In the genomic region with DNA sequence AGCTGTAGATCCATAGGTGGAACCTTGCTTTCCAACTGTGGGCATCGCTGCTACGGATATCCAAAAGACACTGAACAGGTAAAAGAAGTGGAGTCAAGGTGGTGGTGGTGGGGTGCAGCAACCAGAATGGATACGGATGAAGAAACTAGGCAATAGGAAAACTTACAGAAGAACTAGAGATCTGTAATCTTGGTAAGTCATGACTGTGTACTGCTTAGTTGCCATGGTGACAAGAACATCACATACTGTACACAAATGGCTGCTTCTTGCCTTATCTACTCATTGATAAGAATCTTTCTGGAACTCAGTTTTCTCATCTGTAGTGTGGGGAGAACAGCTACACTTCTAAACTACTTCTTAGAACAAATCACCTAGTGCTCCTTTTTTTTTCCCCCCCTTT, we compare ENCODE assay signal across 20 mouse cellular contexts.
DNase-seq lines count a peak whose midpoint lies in the region; TF ChIP-seq lines count a peak whose summit lies in the region.
"Had no signal": no experiment of that assay in that cellular context is flagged by ENCODE, and none has a peak within 500 bp of the region (broad histone marks: within the 10 kb centered on the region; RNA-seq: fewer than 3 reads in every experiment).

No protein-coding gene starts in this region.

- H3K4me3 ChIP-seq in MEL (ENCODE audit: control insufficient read depth in 1 of 2, insufficient read depth in 1 of 2, low read depth in 2 of 2, low read length in 2 of 2) = no peak overlapping the region
- H3K4me3 ChIP-seq: embryonic facial prominence, embryonic 13.5 days; forebrain, embryonic 12.5 days; heart, adult 2 months; heart, embryonic 12.5 days; hindbrain, embryonic 10.5 days had no signal

- no peak for TF ChIP-seq CTCF in MEL (IDR thresholded peaks at IDR 0.05 in 2 of 3, conservative IDR thresholded peaks at IDR 0.05 in 1 of 3; ENCODE audit: control insufficient read depth in 1 of 3, insufficient read depth in 1 of 3, low read depth in 2 of 3, low read length in 3 of 3, poor library complexity in 1 of 3, severe bottlenecking in 1 of 3)

- no peak overlapping the region for H3K27ac ChIP-seq in MEL (ENCODE audit: control insufficient read depth, low read depth, low read length)
- H3K27ac ChIP-seq: embryonic facial prominence, embryonic 13.5 days; forebrain, embryonic 12.5 days; heart, adult 2 months; hindbrain, embryonic 10.5 days; hindbrain, embryonic 14.5 days had no signal

- no peaks in the 10 kb centered on the region for H3K36me3 ChIP-seq in MEL (ENCODE audit: control insufficient read depth in 1 of 2, insufficient read depth in 2 of 2, low read length in 2 of 2)
- peaks cover 2% of the 10 kb centered on the region for H3K36me3 ChIP-seq in splenic B cell, adult 2 months (ENCODE audit: control insufficient read depth, insufficient read depth, low read length, poor library complexity, severe bottlenecking)
- H3K36me3 ChIP-seq: embryonic facial prominence, embryonic 13.5 days; forebrain, embryonic 12.5 days; heart, embryonic 12.5 days; hindbrain, embryonic 10.5 days had no signal

- H3K4me1 ChIP-seq in MEL (ENCODE audit: control insufficient read depth in 1 of 2, insufficient read depth in 2 of 2, low read length in 2 of 2) = no peaks in the 10 kb centered on the region
- H3K4me1 ChIP-seq: embryonic facial prominence, embryonic 13.5 days had no signal

- no peaks in the 10 kb centered on the region for H3K9me3 ChIP-seq in MEL (replicated peaks; ENCODE audit: insufficient read depth, low read length)
- H3K9me3 ChIP-seq: embryonic facial prominence, embryonic 13.5 days; forebrain, embryonic 12.5 days; heart, embryonic 12.5 days; hindbrain, embryonic 10.5 days had no signal

- H3K9ac ChIP-seq in MEL (ENCODE audit: control insufficient read depth, low read depth, low read length, poor library complexity, severe bottlenecking) = no peak overlapping the region
- H3K9ac ChIP-seq: embryonic facial prominence, embryonic 13.5 days; forebrain, embryonic 12.5 days; heart, embryonic 12.5 days; hindbrain, embryonic 14.5 days had no signal

- no peaks in the 10 kb centered on the region for H3K27me3 ChIP-seq in MEL (ENCODE audit: control insufficient read depth in 1 of 2, insufficient read depth in 2 of 2, low read length in 2 of 2)
- H3K27me3 ChIP-seq in splenic B cell, adult 2 months (ENCODE audit: control insufficient read depth, insufficient read depth, low read length, poor library complexity, severe bottlenecking) = no peaks in the 10 kb centered on the region
- H3K27me3 ChIP-seq: CH12.LX; embryonic facial prominence, embryonic 13.5 days; forebrain, embryonic 12.5 days; heart, embryonic 12.5 days had no signal

- TF ChIP-seq POLR2A in MEL (IDR thresholded peaks at IDR 0.05; ENCODE audit: control insufficient read depth in 1 of 2, insufficient read depth in 1 of 2, low read depth in 1 of 2, low read length in 2 of 2, poor library complexity in 1 of 2) = no peak

- TF ChIP-seq EP300 in MEL (IDR thresholded peaks at IDR 0.05; ENCODE audit: low read depth in 1 of 2, low read length in 2 of 2) = no peak

- no peak for TF ChIP-seq RAD21 in MEL (IDR thresholded peaks at IDR 0.05; ENCODE audit: low read depth, low read length)

- DNase-seq in CD4-positive, CD25-positive, alpha-beta regulatory T cell, adult 2 months (ENCODE audit: low read depth, low spot score) = peak; percentile 75
- DNase-seq in MEL (ENCODE audit: low read depth, low spot score) = no peak
- peak; percentile 58 for DNase-seq in induced T-regulatory cell, adult 2 months (ENCODE audit: low read depth)
- peak; percentile 41 for DNase-seq in splenic B cell, adult 2 months (ENCODE audit: low read depth, low spot score)
- DNase-seq in cerebellum, adult 9-11 months = no peak
- no peak for DNase-seq in heart, adult 9 months (ENCODE audit: low spot score in 2 of 2)
- DNase-seq in frontal cortex, postnatal 14 days (ENCODE audit: low spot score in 2 of 2) = no peak
- DNase-seq: adrenal gland, postnatal 14 days; cerebellum, adult 11-12 months; cerebellum, adult 9-10 months; cerebellum, postnatal 36 days; gastrocnemius, postnatal 10 days; heart, adult 2 months; kidney, adult 8-10 months had no signal

- H3K79me2 ChIP-seq in MEL (ENCODE audit: control insufficient read depth, insufficient read depth, low read length, poor library complexity) = no peaks in the 10 kb centered on the region

TF ChIP-seq in MEL, 35 proteins besides CTCF, POLR2A, EP300 and RAD21:
- TF ChIP-seq JUND (IDR thresholded peaks at IDR 0.05; ENCODE audit: low read depth, low read length) (no peak), GATA1 (IDR thresholded peaks at IDR 0.05; ENCODE audit: low read depth, low read length) (0 out of 2 replicates have a peak, but pooled peaks have one; percentile 13)
TF ChIP-seq in MEL: peak in this region for 1.

Comparison
In these comparisons a context has a peak if more than half of its experiments do, and no peak if none do; other contexts are left out.
1. DNase-seq: peak in CD4-positive, CD25-positive, alpha-beta regulatory T cell, adult 2 months (single experiment), induced T-regulatory cell, adult 2 months (single experiment) and splenic B cell, adult 2 months (single experiment); none in MEL (single experiment), cerebellum, adult 9-11 months (single experiment), heart, adult 9 months (0 of 2) and frontal cortex, postnatal 14 days (0 of 2).